Mouse (Mus musculus) stomach, embryonic 16.5 days (tissue): ENCODE results near the gene Elp4. TPM values are rescaled to one million over a fixed set of nuclear protein-coding genes. Genes with fewer than 3 reads are reported as not detected.

Experiments
- ATAC-seq: fragments of 200-750 bp; cut with Nextera tagmentation; 2 replicates; pipeline ENCODE4 v1.8.0; 2017; ENCODE audit warnings: moderate number of reproducible peaks, moderate TSS enrichment; ENCODE audit not compliant: insufficient read depth, low FRiP score
- H3K27ac ChIP-seq: fragments of 300-500 bp; sonication (generic); 2 replicates; pipeline ENCODE4 v1.5.1; 2014; ENCODE audit warnings: low read length
- H3K27me3 ChIP-seq: fragments of 300-500 bp; sonication (generic); 2 replicates; pipeline ENCODE4 v1.6.1; 2014; ENCODE audit warnings: low read length, control low read depth, mixed read lengths; ENCODE audit not compliant: control insufficient read depth, insufficient read depth
- H3K36me3 ChIP-seq: fragments of 300-500 bp; sonication (generic); 2 replicates; pipeline ENCODE4 v1.6.1; 2014; ENCODE audit warnings: low read length; ENCODE audit not compliant: control insufficient read depth, insufficient read depth
- H3K4me1 ChIP-seq: fragments of 300-500 bp; sonication (generic); 2 replicates; pipeline ENCODE4 v1.6.1; 2014; ENCODE audit warnings: low read length, control low read depth, mixed read lengths; ENCODE audit not compliant: control insufficient read depth, insufficient read depth
- H3K4me2 ChIP-seq: fragments of 300-500 bp; sonication (generic); 2 replicates; pipeline ENCODE4 v1.6.1; 2014; ENCODE audit warnings: low read depth, low read length, mixed read lengths
- H3K4me3 ChIP-seq: fragments of 300-500 bp; sonication (generic); replicated peaks from 2 replicates; pipeline ENCODE4 v1.5.1; 2014; ENCODE audit warnings: mild to moderate bottlenecking, low read length
- H3K9ac ChIP-seq: fragments of 300-500 bp; sonication (generic); 2 replicates; pipeline ENCODE4 v1.6.1; 2014; ENCODE audit warnings: low read length
- H3K9me3 ChIP-seq: fragments of 300-500 bp; sonication (generic); replicated peaks from 2 replicates; pipeline ENCODE4 v1.6.1; 2016; ENCODE audit warnings: low read length, control low read depth; ENCODE audit not compliant: control insufficient read depth
- WGBS: fragments of 180-500 bp; shearing (Covaris S2); extraction: QIAGEN DNeasy Blood & Tissue Kit; methylation state at CpG from one replicate; pipeline ENCODE4 v1.1.7; 2014; 5-methylcytosine and 5-hydroxymethylcytosine counted together
- polyA plus RNA-seq: library from polyadenylated mRNA; unstranded; fragments of >200 nt; fragmentation: Nextera tagmentation; extraction: Ambion mirVana; gene quantifications from 2 replicates; pipeline ENCODE4 v1.2.1, GENCODE M21; 2015

The Elp4 gene
- polyA plus RNA-seq, 1 experiment from 2014 or later: 31.1 TPM

DNA sequence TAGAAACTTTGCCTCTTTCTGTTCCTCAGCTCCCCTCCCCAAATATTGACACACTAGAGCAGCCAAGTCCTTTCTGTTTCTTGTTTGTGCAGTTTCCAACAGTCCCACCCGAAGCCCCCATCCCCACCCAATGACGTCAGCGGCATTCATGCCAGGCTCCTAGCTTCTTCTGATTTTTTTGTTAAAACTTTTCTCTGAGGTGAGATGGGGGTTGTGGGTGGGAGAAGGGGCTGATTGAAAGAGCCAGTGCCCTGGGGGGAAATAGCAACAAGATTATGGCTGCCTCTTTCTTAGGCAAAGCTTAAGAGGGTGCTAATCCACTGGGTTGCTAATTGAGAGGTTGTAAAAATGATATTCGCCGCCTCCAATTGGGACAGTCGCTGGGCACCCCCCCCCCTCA, 231.3 kb downstream of the Elp4 start:
- Histone ChIP-seq H3K4me1 (peaks cover 23% of the 10 kb centered on the region), H3K27ac (no peak overlapping the region), H3K27me3 (peaks cover 90% of the 10 kb centered on the region), H3K4me2 (no peak overlapping the region), H3K4me3 (no peak overlapping the region), H3K9me3 (no peaks in the 10 kb centered on the region), H3K36me3 (no peaks in the 10 kb centered on the region), H3K9ac (no peak overlapping the region)
- ATAC-seq: no peak
- 1% methylated on average over 6 of the region's 6 CpGs for WGBS

DNA sequence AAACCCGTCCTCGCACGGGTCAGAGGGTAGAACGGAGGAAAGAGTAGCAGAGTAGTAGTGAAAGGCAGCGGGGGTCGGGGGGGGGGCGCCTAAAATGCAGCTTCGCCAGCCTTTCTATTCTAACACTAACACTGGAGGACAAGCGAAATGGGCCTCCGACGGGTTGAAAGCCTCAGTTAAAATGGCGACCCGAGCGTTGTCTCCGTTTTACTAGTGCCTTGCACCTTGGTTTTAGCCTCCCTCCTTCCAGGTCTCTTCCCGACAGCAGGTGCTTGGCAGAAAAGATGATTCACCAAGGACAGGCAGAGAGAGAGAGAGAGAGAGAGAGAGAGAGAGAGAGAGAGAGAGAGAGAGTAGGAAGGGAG, 231.8 kb downstream of the Elp4 start:
- Histone ChIP-seq H3K9ac (no peak overlapping the region), H3K36me3 (no peaks in the 10 kb centered on the region), H3K27ac (no peak overlapping the region), H3K4me3 (no peak overlapping the region; the same call in 1 of the 2 replicates), H3K9me3 (no peaks in the 10 kb centered on the region), H3K27me3 (peaks cover 90% of the 10 kb centered on the region), H3K4me2 (no peak overlapping the region), H3K4me1 (peaks cover 23% of the 10 kb centered on the region)
- WGBS: 2% methylated on average over 16 of the region's 16 CpGs
- ATAC-seq: no peak

DNA sequence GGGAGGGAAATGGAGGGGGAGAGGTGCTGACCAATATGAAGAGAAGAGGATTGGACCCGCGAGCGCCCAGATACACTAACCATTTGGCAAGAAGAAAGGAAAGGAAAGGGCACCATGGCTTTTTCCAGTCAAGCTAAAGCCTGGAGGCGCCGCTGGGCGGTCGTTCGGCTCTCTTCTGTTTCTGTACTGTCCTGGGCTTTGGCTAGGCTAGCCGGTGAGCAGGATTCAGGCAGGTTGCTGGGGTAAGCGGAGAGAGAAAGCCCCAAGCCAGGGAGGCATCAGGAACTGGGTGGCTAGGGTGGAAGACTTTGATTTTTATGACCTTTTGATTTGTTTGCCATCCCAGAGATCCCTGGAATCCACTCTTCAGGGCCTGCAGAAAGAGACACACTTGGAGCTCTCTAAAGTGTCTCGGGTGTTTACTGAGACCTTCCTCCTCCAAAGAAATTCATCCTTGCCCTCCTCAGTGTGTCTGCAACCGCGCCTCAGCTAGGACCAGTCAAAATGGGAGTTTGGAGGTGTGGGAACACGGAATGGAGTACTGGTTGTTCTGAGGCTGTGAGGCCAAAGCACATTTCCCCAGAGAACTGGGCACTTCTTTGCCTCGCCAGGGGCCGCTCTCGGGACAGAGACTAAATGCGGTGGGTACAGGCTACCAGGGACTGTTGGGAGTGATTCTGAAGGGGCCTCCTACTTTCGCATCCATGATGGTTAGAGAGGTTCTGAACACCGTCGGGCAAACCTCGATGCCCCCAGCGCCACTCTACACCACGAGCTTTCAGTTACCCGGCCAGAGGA, 232.4 kb downstream of the Elp4 start:
- Histone ChIP-seq H3K27me3 (peaks cover 91% of the 10 kb centered on the region), H3K4me3 (no peak overlapping the region; the same call in 1 of the 2 replicates), H3K4me1 (peaks cover 26% of the 10 kb centered on the region), H3K9me3 (no peaks in the 10 kb centered on the region), H3K36me3 (no peaks in the 10 kb centered on the region), H3K27ac (no peak overlapping the region), H3K4me2 (no peak overlapping the region), H3K9ac (no peak overlapping the region)
- ATAC-seq: no peak
- WGBS: 3% methylated on average over 25 of the region's 25 CpGs

DNA sequence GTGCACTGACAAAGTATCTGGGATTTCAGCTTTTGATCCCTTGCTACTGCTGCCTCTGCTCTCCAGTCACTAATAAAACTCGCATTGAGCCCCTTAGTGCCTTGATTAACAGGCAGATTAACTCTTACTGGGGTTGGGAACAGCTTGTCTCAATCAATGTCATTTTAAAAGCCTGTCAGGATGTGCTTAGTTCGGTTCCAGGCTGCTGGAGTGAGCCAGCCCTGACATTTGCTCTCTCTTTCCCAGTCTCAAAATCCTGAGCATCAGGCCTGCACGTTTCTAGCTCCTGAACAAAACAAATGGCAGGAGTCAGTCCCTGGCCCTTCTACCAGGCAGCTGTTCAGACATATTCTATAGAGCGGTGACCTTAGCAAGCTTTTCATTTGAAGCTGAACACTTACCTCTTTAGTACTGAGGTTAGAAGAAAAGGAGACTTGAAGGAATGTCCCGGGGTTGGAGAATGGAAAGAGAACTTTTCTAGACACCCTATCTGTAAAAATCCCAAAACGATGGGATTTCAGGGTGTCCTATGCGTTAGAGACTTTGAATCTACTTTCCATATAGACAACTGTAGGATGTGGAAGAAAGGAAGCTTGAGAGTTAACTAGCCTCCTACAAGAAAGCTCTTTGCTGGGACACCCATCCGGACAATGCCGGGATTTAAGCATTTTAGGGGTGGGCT, 233.1 kb downstream of the Elp4 start:
- ATAC-seq: no peak
- peaks cover 23% of the 10 kb centered on the region for H3K4me1 ChIP-seq
- no peaks in the 10 kb centered on the region for H3K9me3 ChIP-seq
- 3% methylated on average over 9 of the region's 9 CpGs for WGBS
- no peak overlapping the region for H3K4me2 ChIP-seq
- no peak overlapping the region for H3K4me3 ChIP-seq
- no peak overlapping the region for H3K9ac ChIP-seq
- H3K27ac ChIP-seq: no peak overlapping the region
- H3K27me3 ChIP-seq: peaks cover 92% of the 10 kb centered on the region
- no peaks in the 10 kb centered on the region for H3K36me3 ChIP-seq

DNA sequence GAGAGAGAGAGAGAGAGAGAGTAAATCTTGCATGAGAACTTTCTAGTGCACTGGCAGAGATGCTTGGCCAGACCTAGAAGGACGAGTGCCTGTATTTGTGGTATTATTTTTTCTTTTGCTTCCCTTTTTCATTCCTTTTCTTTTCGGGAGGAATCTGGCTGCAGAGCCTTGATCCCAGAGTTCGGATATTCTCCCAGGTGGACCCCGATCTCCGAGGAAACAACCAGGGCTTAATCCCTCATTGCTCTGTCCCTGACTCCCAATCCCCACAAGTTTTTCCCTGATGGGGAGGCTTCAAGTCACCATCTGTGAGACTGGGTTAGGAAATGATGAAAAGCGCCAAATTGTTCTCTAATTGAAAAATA, 233.7 kb downstream of the Elp4 start:
- Histone ChIP-seq H3K27me3 (peaks cover 94% of the 10 kb centered on the region), H3K4me2 (no peak overlapping the region), H3K36me3 (no peaks in the 10 kb centered on the region), H3K4me1 (peaks cover 19% of the 10 kb centered on the region), H3K9ac (no peak overlapping the region), H3K27ac (no peak overlapping the region), H3K4me3 (no peak overlapping the region), H3K9me3 (no peaks in the 10 kb centered on the region)
- no peak for ATAC-seq
- 3% methylated on average over 6 of the region's 6 CpGs for WGBS

DNA sequence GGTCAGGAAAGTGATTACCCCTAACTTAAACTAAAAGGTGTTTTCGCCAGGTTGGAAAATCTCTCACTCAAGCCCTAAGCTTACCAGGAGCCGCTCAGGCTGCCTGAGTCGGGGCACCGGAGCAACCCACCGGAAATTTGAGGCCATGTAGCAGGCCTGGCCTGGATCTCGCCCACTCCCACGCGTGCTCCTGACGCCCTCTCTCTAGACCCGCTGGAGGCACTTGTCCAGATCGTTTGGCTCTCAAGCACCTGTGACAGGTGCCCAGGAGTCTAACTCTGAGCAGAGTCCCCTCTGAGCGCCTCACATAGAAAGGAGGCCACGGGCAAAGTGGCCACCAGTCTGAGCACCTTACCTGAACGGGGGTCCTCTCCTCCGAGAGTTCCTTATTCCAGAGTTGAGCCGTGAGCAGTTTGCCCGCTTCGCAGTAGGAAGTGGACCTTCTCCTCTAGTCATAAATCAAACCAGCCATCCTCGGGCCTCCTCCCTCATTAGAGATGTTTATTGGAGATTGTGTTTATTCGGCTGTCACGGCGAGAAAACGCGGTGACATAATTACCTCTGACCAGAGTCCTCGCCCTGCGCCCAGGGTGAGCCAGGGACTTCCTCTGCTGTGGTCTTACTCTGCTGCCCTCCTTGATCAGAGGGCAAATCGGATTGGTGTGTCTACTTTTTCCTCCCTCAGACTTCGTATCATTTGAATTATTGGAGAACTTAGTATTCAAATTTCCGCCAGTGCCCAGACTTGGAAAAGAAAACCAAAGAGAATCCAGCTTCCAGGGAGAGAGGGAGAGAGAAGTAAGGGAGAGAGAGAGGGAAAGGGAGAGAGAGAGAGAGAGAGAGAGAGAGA, 234.3 kb downstream of the Elp4 start:
- no peak overlapping the region for H3K4me2 ChIP-seq
- no peak overlapping the region for H3K9ac ChIP-seq
- H3K36me3 ChIP-seq: no peaks in the 10 kb centered on the region
- H3K27me3 ChIP-seq: peaks cover 95% of the 10 kb centered on the region
- ATAC-seq: no peak
- H3K4me1 ChIP-seq: peaks cover 19% of the 10 kb centered on the region
- no peak overlapping the region for H3K4me3 ChIP-seq
- H3K9me3 ChIP-seq: no peaks in the 10 kb centered on the region
- H3K27ac ChIP-seq: no peak overlapping the region
- WGBS: 2% methylated on average over 29 of the region's 29 CpGs

DNA sequence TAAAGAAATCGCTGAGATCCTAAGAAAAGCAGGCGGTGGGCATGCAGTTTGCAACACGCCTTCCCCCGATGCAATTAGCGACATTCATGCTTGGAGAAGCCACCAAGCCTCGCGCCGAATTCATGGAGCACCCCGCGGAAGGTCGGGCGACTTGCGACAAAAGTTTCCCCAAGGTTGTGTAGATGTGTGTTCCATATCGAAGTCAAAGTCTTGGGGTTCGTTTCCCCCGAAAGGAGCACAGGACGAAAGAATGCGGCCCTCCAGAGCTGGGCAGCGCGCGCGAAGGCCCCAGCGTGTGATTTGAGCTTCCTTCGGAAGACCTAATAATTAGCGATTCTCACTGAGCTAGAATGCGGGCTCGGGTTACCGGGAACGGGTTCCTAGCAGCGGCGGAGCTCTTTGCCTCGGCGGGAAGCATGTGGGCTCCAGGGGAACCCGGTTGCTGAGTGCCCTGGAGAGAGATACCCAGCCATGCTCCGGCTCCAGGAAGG, 234.9 kb downstream of the Elp4 start:
- Histone ChIP-seq H3K27ac (no peak overlapping the region), H3K4me1 (peaks cover 12% of the 10 kb centered on the region; the same call in 1 of the 2 replicates), H3K36me3 (no peaks in the 10 kb centered on the region), H3K4me2 (no peak overlapping the region), H3K27me3 (peaks cover 95% of the 10 kb centered on the region), H3K9ac (no peak overlapping the region), H3K4me3 (no peak overlapping the region), H3K9me3 (no peaks in the 10 kb centered on the region)
- ATAC-seq: no peak
- WGBS: under 1% methylated on average over 35 of the region's 35 CpGs

DNA sequence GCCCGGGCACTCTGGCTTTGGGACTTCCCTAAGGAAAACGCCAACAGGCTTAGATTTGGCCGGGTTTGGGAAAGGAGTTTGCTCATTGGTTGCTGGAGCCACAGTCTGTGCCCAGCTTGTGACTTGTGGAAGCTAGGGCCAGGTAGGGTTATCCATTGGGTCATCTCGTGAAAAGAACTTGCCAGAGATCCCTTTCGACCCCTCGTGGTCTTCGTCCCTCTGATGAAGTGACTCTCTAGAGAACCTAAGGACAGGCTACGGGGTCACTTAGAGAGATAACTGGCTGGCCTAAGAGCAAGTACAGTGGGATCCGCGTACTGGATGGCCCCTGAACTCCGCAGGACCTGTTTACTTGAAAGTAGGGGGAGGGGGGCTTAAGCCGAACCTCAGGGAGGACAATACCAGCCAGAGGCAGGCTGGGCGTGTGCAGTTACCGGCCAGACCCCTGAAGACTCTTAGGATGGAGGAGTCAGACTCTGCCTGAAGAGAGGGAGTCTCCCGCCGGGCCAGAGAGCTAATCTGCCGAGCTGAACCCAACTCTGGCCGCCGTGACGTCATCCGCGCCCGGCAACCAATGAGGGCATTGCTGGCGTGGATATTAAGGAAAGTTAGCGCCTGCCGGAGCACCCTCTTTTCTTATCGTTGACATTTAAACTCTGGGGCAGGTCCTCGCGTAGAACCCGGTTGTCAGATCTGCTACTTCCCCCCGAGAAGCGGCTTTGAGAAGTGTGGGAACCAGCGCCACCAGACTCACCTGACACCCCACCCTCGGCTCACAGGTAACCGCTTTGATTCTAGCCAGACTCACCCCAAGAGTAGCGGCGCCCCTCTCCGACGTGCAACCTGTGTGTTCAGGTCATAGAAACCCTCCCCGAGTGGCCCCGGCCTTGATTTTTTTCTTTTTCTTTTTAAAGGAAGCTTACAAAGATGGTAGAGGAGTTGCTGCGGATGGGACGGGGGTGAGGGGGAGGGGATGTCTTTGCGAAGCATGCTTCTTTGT, 235.8 kb downstream of the Elp4 start, which contains the start of gene Pax6:
Pax6 (plus strand) TSS at position 630 of the 1,000 bp plus-strand sequence.
- Histone ChIP-seq H3K4me2 (peak within 1 kb of the TSS; percentile 5; the same call in 1 of the 2 replicates), H3K9me3 (no peaks in the 10 kb centered on the region), H3K4me3 (peak within 1 kb of the TSS; percentile 13; the same call in 1 of the 2 replicates)

More for the DNA sequence above, 235.8 kb downstream of the Elp4 start, which contains the start of gene Pax6:
- WGBS: 2% methylated on average over 44 of the region's 44 CpGs
- Histone ChIP-seq H3K36me3 (no peaks in the 10 kb centered on the region), H3K27ac (no peak within 1 kb of the TSS), H3K4me1 (peaks cover 6% of the 10 kb centered on the region; the same call in 1 of the 2 replicates), H3K27me3 (peaks cover 95% of the 10 kb centered on the region), H3K9ac (no peak within 1 kb of the TSS)
- ATAC-seq: no peak
